Mouse (Mus musculus) bone marrow macrophage, adult 2 months (primary cell): ENCODE results near the gene Gas8.

Source experiments
- CTCF ChIP-seq: IDR thresholded peaks from 2 replicates; pipeline ENCODE4 v1.5.1; 2012; ENCODE audit warnings: low read depth, mild to moderate bottlenecking, low read length, moderate library complexity
- POLR2A ChIP-seq: IDR thresholded peaks from 2 replicates; pipeline ENCODE4 v1.6.1; 2012; ENCODE audit warnings: mild to moderate bottlenecking, low read depth, low read length, borderline replicate concordance

- TF ChIP-seq POLR2A, result no peak
- TF ChIP-seq CTCF, result no peak
These were observed 11.5 kb upstream of the Gas8 start for GRCm38 (mm10) chr8:123507153-123507552.
